Mouse (Mus musculus) retina, adult 2 months (tissue): ENCODE measurements around the gene Pofut2.

Source experiments
- DNase-seq: peaks from one replicate; pipeline ENCODE4 v3.0.0-alpha.2; 2012; ENCODE audit warnings: low read depth, low spot score

Pofut2 gene

GRCm38 (mm10) chr10:77258704-77259621 lies at the start of gene Pofut2:
Gene Pofut2, plus strand, starts transcription at chr10:77259218.
- peak; percentile 94 for DNase-seq

DNA sequence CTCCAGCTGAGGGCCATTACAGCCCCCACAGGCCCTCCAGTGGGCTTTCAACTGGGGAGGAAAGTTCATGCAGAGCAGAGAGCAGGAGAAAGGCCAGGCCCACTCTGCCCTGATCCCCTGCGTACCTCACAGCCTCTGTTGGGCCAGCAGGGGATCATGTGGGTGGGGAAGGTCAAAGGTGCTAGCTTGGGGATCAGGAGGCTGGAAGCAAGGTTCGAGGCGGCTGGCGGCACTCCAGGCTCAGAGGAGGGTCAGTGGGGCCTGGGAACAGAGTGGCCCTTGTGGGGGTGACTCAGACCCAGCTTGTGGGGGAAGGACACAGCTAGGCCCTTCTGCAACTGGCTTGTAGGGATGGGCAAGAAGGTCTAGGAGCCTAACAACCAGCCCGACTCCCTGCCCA lies 49.8 kb upstream of the Pofut2 start:
- no peak for DNase-seq

DNA sequence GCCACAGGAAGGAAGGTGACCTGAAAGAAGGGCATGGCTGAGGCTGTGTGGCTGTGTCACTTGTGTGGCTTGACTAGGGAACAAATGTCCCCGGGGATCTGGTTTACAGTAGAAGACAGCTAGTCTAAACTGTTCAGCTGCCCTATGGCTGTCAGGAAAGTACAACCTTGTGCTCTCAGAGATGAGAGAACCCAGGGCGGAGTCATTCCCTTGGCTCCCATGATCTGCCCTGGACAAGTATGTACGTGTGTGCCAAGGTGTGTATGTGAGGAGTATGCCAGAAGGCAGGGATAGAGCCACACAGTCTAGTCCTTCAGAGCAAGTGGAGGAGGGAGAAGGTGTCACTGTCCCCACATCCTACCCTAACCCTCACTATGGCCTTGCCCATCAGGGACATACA lies 48.4 kb upstream of the Pofut2 start:
- no peak for DNase-seq

GRCm38 (mm10) chr10:77211116-77211570 lies 47.9 kb upstream of the Pofut2 start:
- no peak for DNase-seq

GRCm38 (mm10) chr10:77212354-77213120 lies 46.5 kb upstream of the Pofut2 start:
- DNase-seq = no peak

DNA sequence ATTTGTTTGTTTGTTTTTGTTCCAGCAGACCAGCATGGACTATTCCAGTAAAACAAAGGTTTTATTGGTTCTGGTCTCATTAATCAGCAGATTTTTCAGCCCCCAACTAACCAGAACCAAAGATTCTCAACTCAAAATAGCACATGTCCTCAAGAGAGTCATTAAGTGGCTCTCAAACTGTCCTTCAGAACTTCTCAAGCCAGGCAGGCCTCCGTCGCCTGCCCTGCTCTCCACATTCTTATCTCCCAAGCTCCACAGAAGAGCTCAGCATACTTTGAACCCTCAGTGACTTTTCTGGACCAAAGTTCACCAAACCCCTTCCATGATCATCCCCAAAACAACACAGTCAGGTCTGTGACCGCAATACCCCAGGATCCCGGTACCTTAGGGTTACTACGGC lies 45.5 kb upstream of the Pofut2 start:
- DNase-seq = no peak

GRCm38 (mm10) chr10:77214586-77214985 lies 44.4 kb upstream of the Pofut2 start:
- no peak for DNase-seq

- no peak for DNase-seq
Observed at GRCm38 (mm10) chr10:77215641-77216040, 43.4 kb upstream of the Pofut2 start.

DNA sequence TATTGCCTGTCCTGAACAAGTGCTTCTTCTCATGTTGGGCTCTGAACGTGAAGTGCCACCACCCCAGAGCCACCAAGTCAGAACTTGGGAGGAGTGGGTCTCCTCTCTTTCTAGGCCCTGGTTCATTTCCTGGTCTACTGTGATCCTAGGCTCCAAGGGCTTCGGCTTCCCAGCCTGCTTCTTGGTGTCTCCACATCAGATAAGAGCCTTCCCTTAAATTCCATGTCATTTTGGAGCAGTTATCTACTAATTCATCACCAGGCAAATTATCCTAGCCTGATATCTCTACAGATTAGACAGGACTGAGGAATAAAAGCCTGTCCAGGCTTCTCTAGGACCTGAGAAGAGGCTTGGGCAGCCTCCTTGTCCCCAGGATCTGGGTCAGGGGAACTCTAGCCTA lies 42.7 kb upstream of the Pofut2 start:
- no peak for DNase-seq

GRCm38 (mm10) chr10:77217155-77217731 lies 41.8 kb upstream of the Pofut2 start:
- DNase-seq = no peak

- DNase-seq = no peak
Observed at GRCm38 (mm10) chr10:77218059-77218458, 41.0 kb upstream of the Pofut2 start.

DNA sequence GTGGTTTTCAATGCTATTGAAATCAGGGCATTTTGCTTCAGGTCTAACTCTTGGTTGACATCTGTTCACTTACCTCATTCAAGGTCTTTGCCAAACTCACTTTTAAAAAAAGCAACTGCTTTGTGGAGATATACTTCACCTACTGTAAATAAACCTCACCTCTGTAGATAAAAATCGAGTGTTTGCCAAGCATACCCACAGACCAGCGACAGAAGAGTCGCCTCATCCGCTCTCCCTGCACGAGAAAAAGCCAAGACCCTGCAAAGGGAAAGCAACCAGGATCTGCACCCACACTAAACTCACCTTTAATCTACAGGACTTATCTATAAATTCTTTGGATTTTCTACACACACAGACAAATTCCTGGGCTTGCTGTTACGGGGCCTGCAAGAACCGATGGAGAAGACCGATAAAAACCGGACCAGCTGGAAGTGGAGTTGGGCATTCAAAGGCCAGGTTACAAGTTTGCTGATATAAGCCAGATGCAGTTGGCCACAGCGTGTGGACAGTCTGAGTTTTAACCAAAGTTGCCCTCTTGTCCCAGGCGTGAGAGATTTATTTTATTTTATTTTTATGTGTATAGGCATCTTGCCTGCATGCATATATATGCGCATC lies 39.5 kb upstream of the Pofut2 start:
- no peak for DNase-seq

GRCm38 (mm10) chr10:77221108-77221507 lies 37.9 kb upstream of the Pofut2 start:
- DNase-seq = no peak

GRCm38 (mm10) chr10:77222963-77223552 lies 36.0 kb upstream of the Pofut2 start:
- no peak for DNase-seq

- no peak for DNase-seq
Observed at GRCm38 (mm10) chr10:77224390-77224789, 34.6 kb upstream of the Pofut2 start.

GRCm38 (mm10) chr10:77225414-77225813 lies 33.6 kb upstream of the Pofut2 start:
- no peak for DNase-seq

GRCm38 (mm10) chr10:77225995-77226688 lies 32.9 kb upstream of the Pofut2 start:
- DNase-seq = no peak

DNA sequence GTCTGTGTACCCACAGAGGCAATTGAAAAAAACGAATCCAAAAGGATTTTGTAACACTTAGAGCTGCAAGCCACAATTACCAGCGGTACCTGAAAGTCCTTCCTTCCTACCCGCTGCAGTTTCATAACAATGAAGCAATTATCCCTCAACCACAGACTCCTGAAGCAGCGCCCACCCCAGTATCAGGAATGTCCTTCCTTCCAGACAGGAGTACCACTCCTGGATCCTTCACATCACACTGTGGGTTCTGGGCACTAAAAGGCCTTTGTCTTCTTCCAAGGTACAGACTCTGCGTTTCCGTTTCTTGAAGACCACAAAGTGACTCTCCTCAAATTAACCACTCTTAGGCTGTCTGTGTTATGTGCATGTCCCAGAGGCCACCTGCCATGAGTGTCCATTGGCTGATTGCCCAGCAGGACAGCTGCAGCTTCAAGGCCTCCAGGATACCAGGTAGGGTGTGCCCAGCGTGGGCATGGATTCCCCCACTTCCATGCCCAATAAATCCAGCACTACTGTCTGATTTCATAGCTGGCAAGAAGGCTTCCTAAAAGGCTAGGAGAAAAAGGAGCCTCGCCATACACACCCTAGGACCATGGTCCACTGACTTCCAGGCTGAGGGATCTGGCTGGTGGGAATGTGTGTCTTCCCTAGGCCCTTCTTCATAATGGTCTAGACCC lies 32.2 kb upstream of the Pofut2 start:
- no peak for DNase-seq

DNA sequence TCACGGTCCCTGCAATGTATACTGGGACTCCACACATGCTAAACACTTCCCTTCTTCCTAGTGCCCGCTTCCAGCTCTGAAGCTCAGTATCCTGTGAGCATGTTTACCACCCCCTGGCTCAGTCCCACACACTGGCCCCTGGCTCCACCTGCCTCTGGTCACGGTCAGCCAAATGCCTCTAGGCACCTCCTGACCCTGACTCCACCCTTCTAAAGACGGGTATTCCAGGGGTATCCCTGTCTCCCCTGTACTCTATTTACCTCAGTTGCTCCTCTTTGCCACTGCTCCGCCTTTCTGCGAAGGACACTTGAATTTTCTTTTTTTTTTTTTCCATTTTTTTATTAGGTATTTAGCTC lies 31.7 kb upstream of the Pofut2 start:
- no peak for DNase-seq
